Comparison of ENCODE assay signal across 16 mouse cellular contexts in the genomic region with DNA sequence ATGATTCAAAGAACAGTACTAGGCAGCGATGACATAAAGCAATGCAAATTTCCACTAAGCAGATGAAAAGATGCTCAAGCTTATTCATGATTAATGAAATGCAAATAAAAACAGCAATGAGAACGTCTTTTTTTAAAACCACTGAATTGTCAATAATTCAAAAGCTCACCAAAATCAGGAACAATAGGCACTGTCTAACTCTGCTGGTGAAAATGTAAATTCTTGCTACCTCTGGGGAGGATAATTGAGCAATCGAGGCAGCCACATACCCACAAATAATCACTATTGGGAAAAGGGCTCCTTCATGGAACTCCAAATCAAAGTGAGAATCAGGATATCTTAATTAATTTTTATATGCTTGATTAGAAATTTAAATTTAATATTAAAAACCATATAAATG.
"Had no signal": no experiment of that assay in that cellular context is flagged by ENCODE, and none has a peak within 500 bp of the region (broad histone marks: within the 10 kb centered on the region; RNA-seq: fewer than 3 reads in every experiment).

No protein-coding gene starts in this region.

- ATAC-seq: liver, embryonic 12.5 days had no signal

- DNase-seq: kidney, adult 2 months; kidney, postnatal 25 days; layer of hippocampus, adult 9-11 months; liver; lung, adult 2 months; lung, postnatal 14 days; lung, postnatal 4 days; thymus, adult 18-20 months; thymus, postnatal 14 days; thymus, postnatal 4 days had no signal

- H3K4me1 ChIP-seq: limb, embryonic 10.5 days; limb, embryonic 13.5 days; liver, embryonic 12.5 days; liver, embryonic 15.5 days had no signal

- H3K9me3 ChIP-seq: limb, embryonic 10.5 days; limb, embryonic 13.5 days; liver, embryonic 12.5 days; liver, embryonic 15.5 days had no signal

- H3K36me3 ChIP-seq: limb, embryonic 10.5 days; limb, embryonic 13.5 days; liver, embryonic 12.5 days; liver, embryonic 15.5 days had no signal

- H3K4me2 ChIP-seq: limb, embryonic 13.5 days; liver, embryonic 12.5 days; liver, embryonic 15.5 days had no signal

- H3K27ac ChIP-seq: kidney, postnatal 0 days; layer of hippocampus, adult 2 months; limb, embryonic 10.5 days; limb, embryonic 13.5 days; liver, embryonic 12.5 days; liver, embryonic 15.5 days had no signal

- H3K9ac ChIP-seq: limb, embryonic 13.5 days; liver, embryonic 12.5 days; liver, embryonic 15.5 days had no signal

- H3K27me3 ChIP-seq: limb, embryonic 13.5 days; liver, embryonic 12.5 days; liver, embryonic 15.5 days had no signal

- H3K4me3 ChIP-seq: layer of hippocampus, adult 2 months; limb, embryonic 10.5 days; limb, embryonic 13.5 days; liver, embryonic 12.5 days; liver, embryonic 15.5 days had no signal
